Mouse (Mus musculus) neural tube, embryonic 11.5 days (tissue): Measurements from ENCODE around the gene Vps41. TPM values are rescaled to one million over a fixed set of nuclear protein-coding genes. Genes with fewer than 3 reads are reported as not detected.
A peak's percentile ranks its signal among the peaks of the same experiment; 100 is the strongest.

Experiments
- ATAC-seq: fragments of 200-750 bp; cut with Nextera tagmentation; 2 replicates; pipeline ENCODE4 v1.8.0; 2017; ENCODE audit warnings: moderate number of reproducible peaks, mild to moderate bottlenecking, moderate TSS enrichment, moderate library complexity; ENCODE audit not compliant: insufficient read depth, low FRiP score, low TSS enrichment
- DNase-seq: peaks from one replicate; pipeline ENCODE4 v3.0.0-alpha.2; 2015; ENCODE audit warnings: low spot score
- H3K27ac ChIP-seq: fragments of 300-500 bp; sonication (generic); 2 replicates; pipeline ENCODE4 v1.5.1; 2014; ENCODE audit warnings: low read depth, mild to moderate bottlenecking, low read length
- H3K27me3 ChIP-seq: fragments of 300-500 bp; sonication (generic); 2 replicates; pipeline ENCODE4 v1.6.1; 2014; ENCODE audit warnings: mild to moderate bottlenecking, low read length, mixed read lengths; ENCODE audit not compliant: control insufficient read depth, insufficient read depth
- H3K36me3 ChIP-seq: fragments of 300-500 bp; sonication (generic); 2 replicates; pipeline ENCODE4 v1.6.1; 2014; ENCODE audit warnings: mild to moderate bottlenecking, low read length, moderate library complexity, mixed read lengths; ENCODE audit not compliant: control insufficient read depth, insufficient read depth
- H3K4me1 ChIP-seq: fragments of 300-500 bp; sonication (generic); 2 replicates; pipeline ENCODE4 v1.6.1; 2014; ENCODE audit warnings: low read length, mixed read lengths; ENCODE audit not compliant: control insufficient read depth, insufficient read depth
- H3K4me2 ChIP-seq: fragments of 300-500 bp; sonication (generic); 2 replicates; pipeline ENCODE4 v1.6.1; 2014; ENCODE audit warnings: low read depth, mild to moderate bottlenecking, moderate library complexity
- H3K4me3 ChIP-seq: fragments of 300-500 bp; sonication (generic); 2 replicates; pipeline ENCODE4 v1.5.1; 2014; ENCODE audit warnings: low read depth, low read length
- H3K9ac ChIP-seq: fragments of 300-500 bp; sonication (generic); 2 replicates; pipeline ENCODE4 v1.6.1; 2014; ENCODE audit warnings: mild to moderate bottlenecking, low read length
- H3K9me3 ChIP-seq: fragments of 300-500 bp; sonication (generic); 2 replicates; pipeline ENCODE4 v1.6.1; 2016; ENCODE audit warnings: low read length; ENCODE audit not compliant: control insufficient read depth
- WGBS: fragments of 180-500 bp; shearing (Covaris S2); extraction: QIAGEN DNeasy Blood & Tissue Kit; methylation state at CpG from one replicate; pipeline ENCODE4 v1.1.7; 2014; 5-methylcytosine and 5-hydroxymethylcytosine counted together
- polyA plus RNA-seq: library from polyadenylated mRNA; unstranded; fragments of >200 nt; fragmentation: Nextera tagmentation; extraction: Ambion mirVana; gene quantifications from 2 replicates; pipeline ENCODE4 v1.2.1, GENCODE M21; 2014

The Vps41 gene
- polyA plus RNA-seq, 1 experiment from 2014 or later, result 102 TPM

DNA sequence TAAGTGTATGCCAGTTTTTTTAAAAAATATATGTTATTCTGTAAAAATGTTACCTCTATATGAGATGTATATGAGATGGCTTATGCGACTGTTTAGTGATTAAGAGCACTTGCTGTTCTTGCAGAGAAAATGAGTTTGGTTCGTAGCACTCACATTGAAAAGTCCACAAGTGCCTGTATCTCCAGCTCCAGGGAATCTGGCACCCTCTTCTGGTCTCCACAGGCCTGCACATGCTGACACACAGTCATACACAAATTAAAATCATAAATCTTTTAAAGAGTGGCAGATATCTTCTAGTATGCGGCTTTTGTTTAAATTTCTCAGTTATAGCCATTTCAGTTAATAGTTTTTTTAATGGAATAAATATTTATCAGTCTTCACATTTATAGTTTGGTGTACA, 40.9 kb downstream of the Vps41 start:
- H3K27ac ChIP-seq, result no peak overlapping the region
- no peaks in the 10 kb centered on the region for H3K4me1 ChIP-seq
- no peak for ATAC-seq
- no peak for DNase-seq
- H3K4me2 ChIP-seq, result no peak overlapping the region
- H3K9ac ChIP-seq, result no peak overlapping the region
- no peak overlapping the region for H3K4me3 ChIP-seq
- no peaks in the 10 kb centered on the region for H3K36me3 ChIP-seq
- H3K27me3 ChIP-seq, result no peaks in the 10 kb centered on the region
- no peaks in the 10 kb centered on the region for H3K9me3 ChIP-seq
- WGBS, result 84% methylated on average over 3 of the region's 3 CpGs

DNA sequence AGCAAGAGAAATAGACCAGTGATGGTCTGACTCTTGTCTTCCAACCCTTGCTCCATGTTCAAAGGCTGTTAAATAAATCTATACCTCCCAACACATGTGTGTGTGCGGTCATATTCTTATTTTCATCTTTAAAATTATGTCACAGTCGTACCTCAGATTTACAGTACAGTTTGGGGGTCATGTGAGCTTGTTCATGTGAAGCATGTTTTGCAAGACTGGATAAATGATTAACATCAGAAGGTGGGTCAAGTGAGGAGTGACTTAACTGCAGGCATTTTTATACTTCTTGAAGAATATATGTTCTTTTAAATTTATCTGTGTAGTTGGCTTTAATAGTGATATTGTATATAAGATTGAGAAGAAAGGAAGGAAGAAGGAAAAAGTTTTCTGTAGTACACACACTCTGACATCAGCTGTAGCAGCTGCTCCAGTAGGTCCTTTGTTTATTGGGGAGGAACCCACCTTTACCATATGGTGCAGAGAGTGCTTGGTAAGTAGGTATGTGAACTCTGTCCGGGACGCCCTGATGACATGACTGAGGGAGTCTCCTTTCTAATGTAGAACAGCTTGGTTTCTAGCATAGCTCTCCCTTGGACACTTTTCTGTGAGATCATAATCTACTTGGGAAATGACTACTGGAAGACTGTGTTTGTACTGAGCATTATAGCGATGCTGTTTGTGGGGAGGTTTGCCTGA, 42.4 kb downstream of the Vps41 start:
- Histone ChIP-seq H3K4me3 (no peak overlapping the region), H3K27ac (no peak overlapping the region), H3K36me3 (no peaks in the 10 kb centered on the region), H3K4me1 (no peaks in the 10 kb centered on the region), H3K27me3 (no peaks in the 10 kb centered on the region), H3K4me2 (no peak overlapping the region), H3K9ac (no peak overlapping the region), H3K9me3 (no peaks in the 10 kb centered on the region)
- 85% methylated on average over 5 of the region's 5 CpGs for WGBS
- no peak for ATAC-seq
- DNase-seq, result no peak

DNA sequence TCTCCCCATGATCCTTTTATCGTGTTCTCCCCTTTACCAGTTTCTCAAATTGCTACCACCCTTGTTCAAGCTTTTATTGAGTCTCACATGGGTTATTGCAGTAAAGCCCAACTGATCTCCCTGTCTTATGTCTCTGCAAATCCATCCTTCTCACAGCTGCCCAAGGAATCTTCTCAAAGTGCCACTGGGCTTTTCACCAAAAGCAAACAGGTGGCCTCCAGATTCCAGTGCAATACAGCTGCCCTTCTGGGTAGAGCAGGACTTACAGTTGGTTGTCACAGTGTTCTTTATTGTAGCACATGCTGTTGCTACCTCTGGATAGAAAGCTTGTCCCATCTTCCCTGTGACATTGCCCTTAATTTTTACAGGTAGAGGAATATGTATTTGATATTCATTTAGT, 44.4 kb downstream of the Vps41 start:
- Histone ChIP-seq H3K27ac (no peak overlapping the region), H3K27me3 (no peaks in the 10 kb centered on the region), H3K4me1 (no peaks in the 10 kb centered on the region), H3K4me2 (no peak overlapping the region), H3K9ac (no peak overlapping the region), H3K4me3 (no peak overlapping the region), H3K36me3 (no peaks in the 10 kb centered on the region), H3K9me3 (no peaks in the 10 kb centered on the region)
- 37% methylated on average over 1 of the region's 1 CpGs for WGBS
- DNase-seq (no peak), ATAC-seq (no peak)

DNA sequence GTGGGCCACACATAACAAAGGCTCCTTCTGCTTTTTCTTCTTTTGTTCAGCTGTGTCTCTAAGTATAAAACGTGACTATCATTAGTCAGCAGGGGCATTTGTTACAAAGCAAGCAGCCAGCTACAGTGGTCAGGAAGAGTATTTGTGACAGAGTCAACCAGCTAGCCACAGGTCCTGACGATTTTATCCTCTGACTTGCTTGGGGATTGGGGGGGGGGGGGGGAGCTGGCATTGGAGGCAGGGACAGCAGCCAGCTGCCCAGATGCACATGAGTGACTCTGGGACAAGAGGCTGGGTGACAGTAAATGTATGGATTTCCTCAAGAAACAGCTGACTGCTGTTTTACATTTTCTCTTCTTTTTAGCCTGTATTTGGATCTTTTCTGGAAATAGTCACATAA, 50.8 kb downstream of the Vps41 start:
- ATAC-seq, result no peak
- no peak for DNase-seq
- Histone ChIP-seq H3K4me3 (no peak overlapping the region), H3K9me3 (no peaks in the 10 kb centered on the region), H3K27ac (0 out of 2 replicates have a peak overlapping the region, but pooled peaks have one; percentile 20), H3K4me2 (no peak overlapping the region), H3K36me3 (no peaks in the 10 kb centered on the region), H3K4me1 (peaks cover 8% of the 10 kb centered on the region; the same call in 1 of the 2 replicates), H3K27me3 (no peaks in the 10 kb centered on the region), H3K9ac (no peak overlapping the region)
- WGBS, result 12% methylated on average over 2 of the region's 2 CpGs

DNA sequence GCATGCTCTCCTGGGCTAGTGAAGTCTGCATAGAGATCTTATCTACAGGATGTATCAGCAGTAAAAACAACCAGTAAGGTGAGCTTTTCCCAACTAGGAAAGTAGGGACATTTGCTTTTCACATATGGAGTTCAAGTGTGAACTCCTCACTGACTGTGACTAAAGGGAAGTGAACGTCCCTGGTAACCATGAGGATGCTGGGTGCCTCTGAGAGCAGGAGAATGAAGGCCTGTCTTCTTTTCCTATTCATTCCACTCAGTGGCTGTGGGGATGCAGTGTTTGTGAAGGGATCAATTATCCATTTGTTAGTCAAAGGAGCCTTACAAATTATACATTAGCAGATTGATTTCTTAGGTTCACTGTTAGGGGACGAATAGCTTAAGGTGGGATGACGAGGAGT, 51.4 kb downstream of the Vps41 start:
- Histone ChIP-seq H3K4me2 (no peak overlapping the region), H3K27ac (no peak overlapping the region), H3K36me3 (no peaks in the 10 kb centered on the region), H3K9me3 (no peaks in the 10 kb centered on the region), H3K9ac (no peak overlapping the region), H3K27me3 (no peaks in the 10 kb centered on the region), H3K4me1 (peaks cover 8% of the 10 kb centered on the region; the same call in 1 of the 2 replicates), H3K4me3 (no peak overlapping the region)
- WGBS, result 30% methylated on average over 3 of the region's 3 CpGs
- ATAC-seq (peak; percentile 75; the same call in 1 of the 2 replicates), DNase-seq (no peak)

DNA sequence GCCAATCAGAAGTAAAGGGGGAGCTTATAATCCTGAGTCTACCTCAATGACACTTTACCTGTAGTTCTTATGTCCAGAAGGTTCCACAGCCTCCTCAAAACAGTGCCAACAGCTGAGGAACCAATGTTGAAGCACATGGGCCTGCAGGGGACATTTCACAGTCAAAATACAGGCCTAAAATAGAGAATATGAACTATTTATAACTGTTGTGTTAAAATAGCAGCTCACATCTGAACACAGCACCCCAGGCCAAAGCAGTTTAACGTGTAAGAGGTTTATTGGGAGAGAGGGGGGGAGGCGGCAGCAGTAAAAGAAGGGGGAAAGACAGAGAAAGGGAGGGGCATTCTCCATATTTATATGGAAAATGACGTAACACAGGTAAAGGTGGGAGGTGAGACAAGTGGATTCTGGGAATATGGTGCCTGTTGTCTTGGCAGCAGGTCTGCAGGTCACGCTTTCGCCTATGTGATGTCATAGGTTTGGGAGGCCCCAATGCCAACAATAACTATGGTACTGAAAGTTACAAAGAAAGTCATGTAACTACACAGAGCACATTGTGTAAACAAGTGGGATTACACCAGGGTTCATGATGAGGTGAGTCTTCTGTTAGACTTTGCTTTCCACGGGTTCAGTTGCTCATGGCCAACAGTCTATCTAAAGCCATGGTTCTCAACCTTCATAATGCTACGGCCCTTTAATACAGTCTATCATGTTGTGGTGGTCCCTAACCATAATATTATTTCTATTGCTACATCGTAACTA, 56.5 kb downstream of the Vps41 start:
- H3K9me3 ChIP-seq, result no peaks in the 10 kb centered on the region
- no peak for ATAC-seq
- WGBS, result 91% methylated on average over 8 of the region's 8 CpGs

DNA sequence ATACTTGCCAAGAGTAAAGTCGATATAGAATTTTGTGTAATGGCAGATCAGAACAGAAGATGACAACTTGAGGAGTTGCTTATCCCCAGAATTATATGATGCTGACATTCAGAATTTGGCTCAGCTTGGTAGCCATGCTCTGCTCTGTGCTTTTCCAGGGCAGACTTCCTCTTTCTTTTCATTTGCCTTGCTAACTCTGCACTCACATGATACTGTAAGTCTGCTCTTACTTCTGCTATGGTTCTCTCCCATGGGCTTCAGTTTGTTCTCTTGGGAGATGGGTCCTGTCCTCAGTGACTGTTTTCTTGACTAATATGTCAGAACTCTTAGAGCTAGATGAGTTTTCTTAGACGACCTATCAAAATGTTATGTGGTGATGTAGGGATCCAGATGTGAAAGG, 64.2 kb downstream of the Vps41 start:
- ATAC-seq (no peak), DNase-seq (no peak)
- no peaks in the 10 kb centered on the region for H3K27me3 ChIP-seq
- WGBS, result 86% methylated on average over 2 of the region's 2 CpGs
- H3K9ac ChIP-seq, result no peak overlapping the region
- no peaks in the 10 kb centered on the region for H3K4me1 ChIP-seq
- no peak overlapping the region for H3K4me2 ChIP-seq
- H3K4me3 ChIP-seq, result no peak overlapping the region
- H3K9me3 ChIP-seq, result no peaks in the 10 kb centered on the region
- no peaks in the 10 kb centered on the region for H3K36me3 ChIP-seq
- H3K27ac ChIP-seq, result no peak overlapping the region

More for the DNA sequence above, 56.5 kb downstream of the Vps41 start:
- H3K4me1 ChIP-seq, result peaks cover 3% of the 10 kb centered on the region; the same call in 1 of the 2 replicates
- no peak overlapping the region for H3K4me2 ChIP-seq
- no peak for DNase-seq
- H3K36me3 ChIP-seq, result no peaks in the 10 kb centered on the region
- no peak overlapping the region for H3K9ac ChIP-seq
- H3K27ac ChIP-seq, result no peak overlapping the region
- H3K4me3 ChIP-seq, result no peak overlapping the region
- H3K27me3 ChIP-seq, result no peaks in the 10 kb centered on the region

DNA sequence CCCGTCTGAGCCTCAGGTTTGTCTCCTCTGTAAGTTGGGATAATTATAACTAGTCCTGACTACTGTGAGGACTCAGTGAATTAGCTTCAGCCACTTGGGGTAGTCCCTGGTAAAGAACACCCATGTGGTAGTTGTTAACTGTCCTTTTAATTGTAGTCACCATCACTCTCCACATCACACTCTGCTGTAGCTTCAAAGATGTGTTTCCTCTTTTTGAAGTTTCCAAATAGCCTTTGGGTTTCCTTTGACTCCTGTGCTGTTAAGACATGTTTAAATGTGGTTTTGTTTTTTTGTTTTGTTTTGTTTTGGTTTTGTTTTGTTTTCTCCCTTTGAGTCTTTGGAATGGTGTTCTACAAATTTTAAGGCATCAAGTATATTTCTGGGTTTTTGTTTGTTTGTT, 68.6 kb downstream of the Vps41 start:
- DNase-seq (no peak), ATAC-seq (no peak)
- H3K4me2 ChIP-seq, result no peak overlapping the region
- WGBS, result 56% methylated on average over 1 of the region's 1 CpGs
- no peaks in the 10 kb centered on the region for H3K9me3 ChIP-seq
- no peaks in the 10 kb centered on the region for H3K36me3 ChIP-seq
- no peak overlapping the region for H3K9ac ChIP-seq
- H3K4me3 ChIP-seq, result no peak overlapping the region
- no peak overlapping the region for H3K27ac ChIP-seq
- H3K27me3 ChIP-seq, result no peaks in the 10 kb centered on the region
- H3K4me1 ChIP-seq, result no peaks in the 10 kb centered on the region

DNA sequence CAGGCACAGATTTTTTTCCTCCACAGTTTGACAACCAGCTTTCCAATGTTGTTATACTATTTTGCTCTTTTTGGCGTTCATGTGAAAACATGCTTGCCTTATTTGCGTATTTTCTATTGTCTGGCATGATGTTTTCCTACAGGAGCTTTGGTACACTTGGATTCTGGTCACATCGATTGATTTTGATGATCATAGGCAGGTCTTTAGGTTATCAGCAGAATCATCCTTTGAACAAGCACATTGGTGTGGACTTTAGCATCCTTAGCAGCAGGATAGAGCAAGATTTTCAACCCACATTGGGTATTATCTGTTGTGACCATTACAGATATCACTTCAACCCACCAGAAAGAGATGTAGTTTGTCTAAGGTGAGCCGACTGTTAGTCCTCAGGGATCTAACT, 71.0 kb downstream of the Vps41 start:
- H3K36me3 ChIP-seq, result no peaks in the 10 kb centered on the region
- H3K4me2 ChIP-seq, result no peak overlapping the region
- H3K9ac ChIP-seq, result no peak overlapping the region
- 96% methylated on average over 4 of the region's 4 CpGs for WGBS
- H3K4me1 ChIP-seq, result no peaks in the 10 kb centered on the region
- H3K27ac ChIP-seq, result no peak overlapping the region
- H3K27me3 ChIP-seq, result no peaks in the 10 kb centered on the region
- no peak overlapping the region for H3K4me3 ChIP-seq
- DNase-seq (no peak), ATAC-seq (no peak)
- H3K9me3 ChIP-seq, result no peaks in the 10 kb centered on the region
